ENCODE assay signal across 20 mouse cellular contexts in the genomic region with DNA sequence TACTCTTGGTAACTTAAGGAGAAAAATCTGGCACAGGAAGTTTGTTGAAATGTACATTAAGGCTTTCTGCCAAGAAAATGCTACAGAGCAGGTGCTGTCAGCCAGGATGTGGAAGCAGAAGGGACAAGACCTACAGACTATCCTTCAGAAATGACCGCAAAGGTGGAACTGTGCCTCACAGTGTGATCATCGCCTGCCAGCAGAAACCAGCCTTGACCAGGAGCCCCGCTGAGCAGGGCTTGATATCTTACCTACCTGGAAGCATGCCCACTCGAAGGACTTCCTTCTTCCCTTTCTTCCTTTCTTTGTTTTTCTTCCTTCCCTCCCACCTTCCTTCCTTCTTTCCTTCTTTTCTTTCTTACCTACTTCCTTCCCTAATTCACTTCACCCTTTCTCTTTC.
DNase-seq lines count a peak whose midpoint lies in the region; ATAC-seq and TF ChIP-seq lines count a peak whose summit lies in the region.
"Had no signal": no experiment of that assay in that cellular context is flagged by ENCODE, and none has a peak within 500 bp of the region (broad histone marks: within the 10 kb centered on the region; RNA-seq: fewer than 3 reads in every experiment).

No protein-coding gene starts in this region.

- peak overlapping the region; percentile 13; the same call in 1 of the 2 replicates for H3K4me2 ChIP-seq in forebrain, embryonic 13.5 days
- no peak overlapping the region for H3K4me2 ChIP-seq in forebrain, embryonic 12.5 days
- H3K4me2 ChIP-seq in CH12.LX (ENCODE audit: insufficient read depth, low read depth, poor library complexity, severe bottlenecking), result peak overlapping the region; percentile 21; the same call in 1 of the 2 replicates
- no peak overlapping the region for H3K4me2 ChIP-seq in kidney, embryonic 14.5 days (replicated peaks; ENCODE audit: low read depth, low read length)
- H3K4me2 ChIP-seq: embryonic facial prominence, embryonic 12.5 days; limb, embryonic 12.5 days; liver, embryonic 13.5 days; lung, embryonic 14.5 days had no signal

- no peak for DNase-seq in CH12.LX (ENCODE audit: extremely low read depth)
- DNase-seq in cerebellum, adult 11-12 months, result peak; percentile 74
- DNase-seq in cerebellum, postnatal 14 days, result peak; percentile 47 to 65
- DNase-seq in urinary bladder, postnatal 10 days (ENCODE audit: low spot score), result no peak
- no peak for DNase-seq in urinary bladder, adult 18-20 months (ENCODE audit: low spot score in 2 of 2)
- DNase-seq: adrenal gland, adult 8-10 months; B cell, adult 2 months; gastrocnemius, postnatal 36 days; kidney, adult 9 months; kidney, postnatal 36 days; liver, embryonic 13.5 days; lung, embryonic 14.5 days; lung, postnatal 36 days had no signal

- ATAC-seq in forebrain, embryonic 13.5 days, result no peak
- ATAC-seq in forebrain, embryonic 12.5 days (ENCODE audit: low FRiP score), result no peak
- ATAC-seq in kidney, embryonic 14.5 days (ENCODE audit: low FRiP score, low TSS enrichment), result no peak

- peaks cover 8% of the 10 kb centered on the region for H3K4me1 ChIP-seq in forebrain, embryonic 13.5 days
- peaks cover 7% of the 10 kb centered on the region; the same call in 1 of the 2 replicates for H3K4me1 ChIP-seq in forebrain, embryonic 12.5 days
- no peaks in the 10 kb centered on the region for H3K4me1 ChIP-seq in CH12.LX (ENCODE audit: control insufficient read depth in 1 of 2, insufficient read depth in 2 of 2)
- no peaks in the 10 kb centered on the region for H3K4me1 ChIP-seq in kidney, embryonic 14.5 days (ENCODE audit: control insufficient read depth, insufficient read depth, low read length)
- H3K4me1 ChIP-seq: embryonic facial prominence, embryonic 12.5 days; liver, embryonic 13.5 days had no signal

- H3K27me3 ChIP-seq in forebrain, embryonic 13.5 days, result no peaks in the 10 kb centered on the region
- no peaks in the 10 kb centered on the region for H3K27me3 ChIP-seq in forebrain, embryonic 12.5 days
- no peaks in the 10 kb centered on the region for H3K27me3 ChIP-seq in CH12.LX (replicated peaks)
- no peaks in the 10 kb centered on the region for H3K27me3 ChIP-seq in kidney, embryonic 14.5 days (ENCODE audit: control insufficient read depth, insufficient read depth, low read length)
- H3K27me3 ChIP-seq: embryonic facial prominence, embryonic 12.5 days; limb, embryonic 12.5 days; liver, embryonic 13.5 days had no signal

- dilution Hi-C loops in CH12.LX (cut with MboI; ENCODE audit: extremely low pct_ligation_motif_present, extremely low pct_unique_long_range_greater_than_20kb, low sequenced_read_pairs), result no loop called here

- H3K27ac ChIP-seq in forebrain, embryonic 13.5 days, result no peak overlapping the region
- no peak overlapping the region for H3K27ac ChIP-seq in forebrain, embryonic 12.5 days
- no peak overlapping the region for H3K27ac ChIP-seq in CH12.LX (ENCODE audit: insufficient read depth, low read depth)
- no peak overlapping the region for H3K27ac ChIP-seq in kidney, embryonic 14.5 days (ENCODE audit: low read depth, low read length)
- H3K27ac ChIP-seq: embryonic facial prominence, embryonic 12.5 days; hindbrain, embryonic 10.5 days; limb, embryonic 12.5 days; liver, embryonic 13.5 days; stomach, postnatal 0 days had no signal

- no peak for TF ChIP-seq CTCF in CH12.LX (conservative IDR thresholded peaks at IDR 0.05 in 1 of 2, IDR thresholded peaks at IDR 0.05 in 1 of 2; ENCODE audit: low read depth in 2 of 2, low read length in 2 of 2)

- no peaks in the 10 kb centered on the region for H3K9me3 ChIP-seq in forebrain, embryonic 13.5 days (replicated peaks)
- H3K9me3 ChIP-seq in forebrain, embryonic 12.5 days, result no peaks in the 10 kb centered on the region
- H3K9me3 ChIP-seq in CH12.LX (replicated peaks; ENCODE audit: low read length), result peaks cover 32% of the 10 kb centered on the region
- no peaks in the 10 kb centered on the region for H3K9me3 ChIP-seq in kidney, embryonic 14.5 days (ENCODE audit: control insufficient read depth, low read length)
- H3K9me3 ChIP-seq: embryonic facial prominence, embryonic 12.5 days; hindbrain, embryonic 10.5 days; limb, embryonic 12.5 days; liver, embryonic 13.5 days had no signal

- H3K36me3 ChIP-seq in forebrain, embryonic 13.5 days (ENCODE audit: poor library complexity, severe bottlenecking), result no peaks in the 10 kb centered on the region
- H3K36me3 ChIP-seq in forebrain, embryonic 12.5 days (replicated peaks), result no peaks in the 10 kb centered on the region
- H3K36me3 ChIP-seq in CH12.LX (replicated peaks in 1 of 2; ENCODE audit: control insufficient read depth in 1 of 2, insufficient read depth in 1 of 2, low read length in 1 of 2), result no peaks in the 10 kb centered on the region
- no peaks in the 10 kb centered on the region for H3K36me3 ChIP-seq in kidney, embryonic 14.5 days (ENCODE audit: control insufficient read depth, insufficient read depth, low read length)
- H3K36me3 ChIP-seq: embryonic facial prominence, embryonic 12.5 days; hindbrain, embryonic 10.5 days; limb, embryonic 12.5 days; liver, embryonic 13.5 days had no signal

- in situ Hi-C loops in CH12.LX (cut with MboI; ENCODE audit: low pct_ligation_motif_present, low pct_unique_long_range_greater_than_20kb, low sequenced_read_pairs), result no loop called here

- H3K79me2 ChIP-seq in CH12.LX (replicated peaks; ENCODE audit: control insufficient read depth, extremely low read depth, insufficient read depth, poor library complexity, severe bottlenecking), result no peaks in the 10 kb centered on the region

- WGBS in forebrain, embryonic 13.5 days, result 44% methylated on average over 4 of the region's 4 CpGs
- WGBS in forebrain, embryonic 12.5 days, result 61% methylated on average over 4 of the region's 4 CpGs
- 72% methylated on average over 4 of the region's 4 CpGs for WGBS in kidney, embryonic 14.5 days

- no peak for TF ChIP-seq POLR2A in CH12.LX (IDR thresholded peaks at IDR 0.05; ENCODE audit: low read depth, low read length)

- TF ChIP-seq EP300 in CH12.LX (IDR thresholded peaks at IDR 0.05; ENCODE audit: low read length), result no peak

- no peak overlapping the region for H3K9ac ChIP-seq in forebrain, embryonic 13.5 days
- H3K9ac ChIP-seq in forebrain, embryonic 12.5 days, result no peak overlapping the region
- H3K9ac ChIP-seq in CH12.LX (ENCODE audit: insufficient read depth, low read depth), result no peak overlapping the region
- H3K9ac ChIP-seq in kidney, embryonic 14.5 days (ENCODE audit: low read depth, low read length), result no peak overlapping the region
- H3K9ac ChIP-seq: embryonic facial prominence, embryonic 12.5 days; limb, embryonic 12.5 days; liver, embryonic 13.5 days; lung, embryonic 14.5 days had no signal

- TF ChIP-seq RAD21 in CH12.LX (IDR thresholded peaks at IDR 0.05; ENCODE audit: low read depth, low read length), result no peak

- H3K4me3 ChIP-seq in forebrain, embryonic 13.5 days, result no peak overlapping the region
- H3K4me3 ChIP-seq in forebrain, embryonic 12.5 days (replicated peaks), result no peak overlapping the region
- no peak overlapping the region for H3K4me3 ChIP-seq in CH12.LX (replicated peaks in 1 of 3; ENCODE audit: low read depth in 2 of 3, low read length in 2 of 3, poor library complexity in 1 of 3)
- H3K4me3 ChIP-seq in kidney, embryonic 14.5 days (ENCODE audit: low read length), result no peak overlapping the region
- H3K4me3 ChIP-seq: embryonic facial prominence, embryonic 12.5 days; hindbrain, embryonic 10.5 days; limb, embryonic 12.5 days; liver, embryonic 13.5 days had no signal

TF ChIP-seq in CH12.LX, 34 proteins besides CTCF, POLR2A, EP300 and RAD21:
- TF ChIP-seq MEF2A (IDR thresholded peaks at IDR 0.05; ENCODE audit: borderline replicate concordance, low read depth, low read length) (no peak), RCOR1 (conservative IDR thresholded peaks at IDR 0.05; ENCODE audit: low read depth, low read length) (no peak), NELFE (IDR thresholded peaks at IDR 0.05; ENCODE audit: low read depth, low read length) (no peak)
TF ChIP-seq in CH12.LX: peak in this region for 0.

Comparison
In these comparisons a context has a peak if more than half of its experiments do, and no peak if none do; other contexts are left out.
1. H3K4me2 ChIP-seq: peak in forebrain, embryonic 13.5 days (single experiment) and CH12.LX (single experiment); none in forebrain, embryonic 12.5 days (single experiment) and kidney, embryonic 14.5 days (single experiment).
2. DNase-seq: peak in cerebellum, adult 11-12 months (single experiment) and cerebellum, postnatal 14 days (2 of 2); none in CH12.LX (single experiment), urinary bladder, postnatal 10 days (single experiment) and urinary bladder, adult 18-20 months (0 of 2).